Mouse (Mus musculus) small intestine, adult 2 months (tissue): ENCODE measurements at regions not wholly inside any gene's neighbourhood (a gene's known extent, or its start where the extent isn't known, plus 50 kb on each side); places are given as distances from the start of the nearest gene placed in this dataset.

ENCODE experiments used
- CTCF ChIP-seq: fragments of 200-500 bp; IDR thresholded peaks from 2 replicates; pipeline ENCODE4 v1.5.1; 2012; ENCODE audit warnings: low read depth, mild to moderate bottlenecking, control low read depth, inconsistent platforms, low read length, moderate library complexity, mixed read lengths; ENCODE audit not compliant: insufficient replicate concordance, insufficient read length; ENCODE audit errors: extremely low read depth
- POLR2A ChIP-seq: fragments of 200-500 bp; IDR thresholded peaks from 2 replicates; pipeline ENCODE4 v1.6.1; 2012; ENCODE audit warnings: low read depth, mild to moderate bottlenecking, control low read depth, inconsistent platforms, low read length, moderate library complexity

GRCm38 (mm10) chr11:45136781-45137180 lies 519.7 kb downstream of the Ebf1 start:
- TF ChIP-seq CTCF (no peak), POLR2A (no peak)
